Mouse (Mus musculus) kidney, embryonic 14.5 days (tissue): ENCODE measurements around the gene Otub1. TPM values are rescaled to one million over a fixed set of nuclear protein-coding genes. Genes with fewer than 3 reads are reported as not detected.

Experiments
- ATAC-seq: fragments of 200-750 bp; cut with Nextera tagmentation; 2 replicates; pipeline ENCODE4 v1.8.0; 2017; ENCODE audit warnings: moderate number of reproducible peaks, mild to moderate bottlenecking, moderate TSS enrichment, moderate library complexity; ENCODE audit not compliant: low FRiP score, low TSS enrichment
- H3K27ac ChIP-seq: fragments of 300-500 bp; sonication (generic); 2 replicates; pipeline ENCODE4 v1.5.1; 2014; ENCODE audit warnings: low read depth, mild to moderate bottlenecking, low read length, moderate library complexity, mixed read lengths
- H3K27me3 ChIP-seq: fragments of 300-500 bp; sonication (generic); 2 replicates; pipeline ENCODE4 v1.6.1; 2014; ENCODE audit warnings: mild to moderate bottlenecking, low read length; ENCODE audit not compliant: control insufficient read depth, insufficient read depth
- H3K36me3 ChIP-seq: fragments of 300-500 bp; sonication (generic); 2 replicates; pipeline ENCODE4 v1.6.1; 2014; ENCODE audit warnings: low read length, mixed read lengths; ENCODE audit not compliant: control insufficient read depth, insufficient read depth
- H3K4me1 ChIP-seq: fragments of 300-500 bp; sonication (generic); 2 replicates; pipeline ENCODE4 v1.6.1; 2014; ENCODE audit warnings: low read length, mixed read lengths; ENCODE audit not compliant: control insufficient read depth, insufficient read depth
- H3K4me2 ChIP-seq: fragments of 300-500 bp; sonication (generic); replicated peaks from 2 replicates; pipeline ENCODE4 v1.6.1; 2014; ENCODE audit warnings: low read depth, mild to moderate bottlenecking, low read length
- H3K4me3 ChIP-seq: fragments of 300-500 bp; sonication (generic); 2 replicates; pipeline ENCODE4 v1.5.1; 2014; ENCODE audit warnings: mild to moderate bottlenecking, low read length
- H3K9ac ChIP-seq: fragments of 300-500 bp; sonication (generic); 2 replicates; pipeline ENCODE4 v1.6.1; 2014; ENCODE audit warnings: low read depth, mild to moderate bottlenecking, low read length, moderate library complexity
- H3K9me3 ChIP-seq: fragments of 300-500 bp; sonication (generic); 2 replicates; pipeline ENCODE4 v1.6.1; 2016; ENCODE audit warnings: low read length; ENCODE audit not compliant: control insufficient read depth
- WGBS: fragments of 180-500 bp; shearing (Covaris S2); extraction: QIAGEN DNeasy Blood & Tissue Kit; methylation state at CpG from one replicate; pipeline ENCODE4 v1.1.7; 2014; 5-methylcytosine and 5-hydroxymethylcytosine counted together
- polyA plus RNA-seq: library from polyadenylated mRNA; unstranded; fragments of >200 nt; fragmentation: Nextera tagmentation; extraction: Ambion mirVana; gene quantifications from 2 replicates; pipeline ENCODE4 v1.2.1, GENCODE M21; 2014

Gene Otub1
- polyA plus RNA-seq, 1 experiment from 2014 or later, result 237 TPM

DNA sequence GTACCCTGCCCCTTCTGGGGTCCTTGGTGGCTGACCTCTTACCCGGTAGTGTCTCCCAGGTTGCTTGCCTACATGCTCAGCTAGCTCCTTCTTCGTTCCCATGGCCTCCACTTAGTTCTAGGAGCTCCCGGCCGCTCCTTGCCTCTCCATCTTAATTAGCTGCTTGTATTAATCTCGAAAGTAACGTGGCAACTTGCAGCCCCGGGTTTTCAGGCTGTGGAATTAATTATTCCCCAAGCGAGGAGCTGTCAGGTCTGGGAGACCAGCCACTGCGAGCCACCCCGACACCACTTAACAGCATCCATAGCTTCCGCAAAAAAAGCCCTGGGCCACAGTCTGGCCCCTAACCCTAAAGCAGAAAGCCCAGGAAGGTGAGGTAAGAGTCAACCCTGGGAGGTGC, 22.7 kb downstream of the Otub1 start:
- Histone ChIP-seq H3K9ac (no peak overlapping the region), H3K4me2 (no peak overlapping the region), H3K9me3 (no peaks in the 10 kb centered on the region), H3K36me3 (no peaks in the 10 kb centered on the region), H3K4me3 (no peak overlapping the region), H3K27me3 (peaks cover 35% of the 10 kb centered on the region), H3K27ac (no peak overlapping the region), H3K4me1 (peaks cover 42% of the 10 kb centered on the region)
- WGBS, result 63% methylated on average over 11 of the region's 11 CpGs
- ATAC-seq, result no peak

DNA sequence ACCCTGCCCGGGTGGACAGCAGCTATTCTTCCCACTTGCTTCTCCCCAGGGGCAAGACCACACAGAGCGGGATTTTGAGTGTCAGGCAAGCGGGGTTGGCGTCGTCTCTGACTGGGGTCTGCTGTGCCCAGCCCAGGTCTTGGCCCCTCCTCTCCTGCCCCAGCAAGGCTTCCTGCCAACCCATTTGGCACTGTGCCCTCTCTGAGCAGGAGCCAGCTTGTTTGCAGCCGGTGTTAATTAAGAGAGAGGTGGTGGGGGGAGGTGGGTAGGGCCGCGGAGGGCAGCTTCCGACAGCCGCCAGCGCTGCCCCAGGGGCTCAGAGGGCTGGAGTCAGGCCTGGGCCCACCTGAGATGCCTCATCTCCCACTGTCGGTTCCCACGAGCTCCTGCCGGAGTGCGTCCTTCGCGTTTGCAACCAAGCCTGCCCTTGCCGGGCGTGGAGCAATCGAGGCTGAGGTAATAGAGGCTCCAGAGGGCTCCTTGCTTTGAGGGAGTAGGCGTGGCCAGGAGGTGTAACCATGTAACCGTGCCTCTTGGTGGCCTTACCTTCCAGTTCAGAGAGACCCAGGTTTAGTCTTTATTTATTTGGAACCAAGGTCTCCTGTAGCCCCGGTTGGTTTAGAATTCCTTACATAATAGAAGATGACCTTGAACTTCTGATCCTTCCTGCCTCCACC, 23.7 kb downstream of the Otub1 start:
- H3K4me3 ChIP-seq, result no peak overlapping the region
- peak overlapping the region; percentile 19 for H3K4me2 ChIP-seq
- ATAC-seq, result no peak
- H3K9me3 ChIP-seq, result no peaks in the 10 kb centered on the region
- no peaks in the 10 kb centered on the region for H3K36me3 ChIP-seq
- H3K4me1 ChIP-seq, result peaks cover 42% of the 10 kb centered on the region
- WGBS, result 6% methylated on average over 21 of the region's 23 CpGs
- no peak overlapping the region for H3K9ac ChIP-seq
- H3K27me3 ChIP-seq, result peaks cover 30% of the 10 kb centered on the region
- no peak overlapping the region for H3K27ac ChIP-seq

- H3K4me1 ChIP-seq, result peaks cover 35% of the 10 kb centered on the region
- no peak overlapping the region for H3K27ac ChIP-seq
Observed at GRCm38 (mm10) chr19:7181496-7181895, 24.6 kb downstream of the Otub1 start.

GRCm38 (mm10) chr19:7180756-7181405, 25.2 kb downstream of the Otub1 start:
- no peak for ATAC-seq
- no peaks in the 10 kb centered on the region for H3K9me3 ChIP-seq
- no peak overlapping the region for H3K9ac ChIP-seq
- H3K36me3 ChIP-seq, result no peaks in the 10 kb centered on the region
- peaks cover 35% of the 10 kb centered on the region for H3K4me1 ChIP-seq
- no peak overlapping the region for H3K27ac ChIP-seq
- WGBS, result 80% methylated on average over 8 of the region's 8 CpGs
- no peak overlapping the region for H3K4me2 ChIP-seq
- H3K4me3 ChIP-seq, result no peak overlapping the region
- peaks cover 26% of the 10 kb centered on the region for H3K27me3 ChIP-seq

More at GRCm38 (mm10) chr19:7181496-7181895, 24.6 kb downstream of the Otub1 start:
- peaks cover 29% of the 10 kb centered on the region for H3K27me3 ChIP-seq
- no peak overlapping the region for H3K4me2 ChIP-seq
- WGBS, result 68% methylated on average over 7 of the region's 7 CpGs
- H3K36me3 ChIP-seq, result no peaks in the 10 kb centered on the region
- no peaks in the 10 kb centered on the region for H3K9me3 ChIP-seq
- H3K9ac ChIP-seq, result no peak overlapping the region
- H3K4me3 ChIP-seq, result no peak overlapping the region
- ATAC-seq, result no peak

DNA sequence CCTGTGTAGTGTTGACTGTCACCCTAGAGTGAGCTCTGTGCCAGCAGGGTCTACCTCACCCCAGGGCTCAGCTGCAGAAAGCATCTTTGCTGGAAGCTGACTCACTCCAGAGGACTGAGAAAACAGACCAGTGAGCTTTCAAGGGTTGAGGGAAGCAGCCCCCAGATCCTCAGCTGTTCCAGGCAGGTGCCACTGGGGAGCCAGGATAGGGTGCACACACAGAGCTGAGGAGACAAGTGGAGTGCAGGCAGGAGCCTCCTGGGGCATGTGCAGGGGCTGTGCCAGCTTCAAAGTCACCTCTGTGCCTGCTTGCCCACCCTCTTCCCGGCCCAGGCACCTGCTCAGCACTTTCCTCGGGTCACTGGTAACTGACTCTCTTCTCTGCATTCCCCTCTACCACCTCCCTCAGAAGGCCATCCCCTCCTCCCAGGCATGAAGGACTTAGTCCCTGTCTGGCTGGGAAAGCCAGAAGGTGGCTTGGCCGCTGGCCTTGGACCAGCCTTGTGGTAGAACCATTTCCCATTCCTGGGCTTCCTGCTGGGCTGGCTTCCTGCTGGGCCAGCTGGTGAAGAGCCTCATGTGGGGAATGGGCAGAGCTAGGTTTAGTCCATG, 27.2 kb downstream of the Otub1 start:
- WGBS, result 32% methylated on average over 3 of the region's 3 CpGs
- Histone ChIP-seq H3K9me3 (no peaks in the 10 kb centered on the region), H3K4me2 (no peak overlapping the region), H3K9ac (no peak overlapping the region), H3K27me3 (peaks cover 22% of the 10 kb centered on the region), H3K27ac (0 out of 2 replicates have a peak overlapping the region, but pooled peaks have one; percentile 17), H3K4me3 (no peak overlapping the region), H3K4me1 (peaks cover 27% of the 10 kb centered on the region), H3K36me3 (no peaks in the 10 kb centered on the region)
- no peak for ATAC-seq

GRCm38 (mm10) chr19:7177804-7178511, 28.2 kb downstream of the Otub1 start:
- Histone ChIP-seq H3K27ac (0 out of 2 replicates have a peak overlapping the region, but pooled peaks have one; percentile 17), H3K36me3 (no peaks in the 10 kb centered on the region), H3K27me3 (peaks cover 14% of the 10 kb centered on the region), H3K4me2 (no peak overlapping the region), H3K9ac (no peak overlapping the region), H3K4me1 (peaks cover 27% of the 10 kb centered on the region), H3K4me3 (no peak overlapping the region), H3K9me3 (no peaks in the 10 kb centered on the region)
- no peak for ATAC-seq
- 54% methylated on average over 13 of the region's 13 CpGs for WGBS

- H3K36me3 ChIP-seq, result no peaks in the 10 kb centered on the region
- peaks cover 4% of the 10 kb centered on the region; the same call in 1 of the 2 replicates for H3K27me3 ChIP-seq
- H3K9ac ChIP-seq, result no peak overlapping the region
- peaks cover 31% of the 10 kb centered on the region; the same call in 1 of the 2 replicates for H3K4me1 ChIP-seq
- WGBS, result 10% methylated on average over 11 of the region's 11 CpGs
- ATAC-seq, result no peak
- no peak overlapping the region for H3K4me2 ChIP-seq
- no peaks in the 10 kb centered on the region for H3K9me3 ChIP-seq
- H3K27ac ChIP-seq, result no peak overlapping the region
- no peak overlapping the region for H3K4me3 ChIP-seq
Observed at GRCm38 (mm10) chr19:7176041-7176696, 29.9 kb downstream of the Otub1 start.

DNA sequence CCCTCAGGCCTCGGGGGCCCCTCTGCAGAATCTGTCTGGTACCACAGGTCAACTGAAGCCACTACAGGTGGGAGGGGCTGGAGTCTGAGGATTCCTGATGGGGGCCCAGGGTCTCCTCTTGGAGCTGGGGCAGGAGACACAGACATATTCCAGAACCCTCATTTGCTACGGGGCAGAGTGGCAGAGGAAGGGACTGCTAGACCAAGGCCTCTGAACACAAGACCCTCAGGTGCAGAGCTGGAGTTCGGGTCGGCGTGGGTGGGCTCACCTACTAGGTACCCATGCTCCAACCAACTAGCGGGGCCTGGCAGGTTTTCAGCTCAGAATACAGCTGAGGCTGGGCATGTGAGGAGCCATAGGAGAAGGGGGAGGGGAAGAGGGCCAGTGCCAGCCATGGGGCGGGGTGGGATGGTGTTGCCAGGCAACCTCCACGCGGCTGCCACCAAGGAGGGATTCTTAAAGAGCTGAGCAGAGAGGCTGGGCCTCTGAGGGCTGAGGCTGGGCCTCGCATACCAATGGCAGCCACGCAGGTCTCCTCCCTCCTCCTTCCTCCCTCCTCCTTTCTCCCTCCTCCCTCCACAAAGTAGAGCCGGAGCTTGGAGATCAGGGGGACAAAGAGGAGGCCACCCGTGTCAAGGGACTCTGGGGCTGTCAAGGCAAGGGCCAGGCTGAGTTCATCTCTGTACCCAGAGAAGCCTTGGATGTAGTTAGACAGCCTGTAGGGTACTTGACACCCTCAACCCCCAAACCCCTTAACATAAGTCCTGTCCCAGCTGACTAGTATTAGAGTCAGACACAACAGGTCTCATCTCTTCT, 33.9 kb downstream of the Otub1 start:
- H3K4me2 ChIP-seq, result no peak overlapping the region
- H3K4me3 ChIP-seq, result no peak overlapping the region
- no peak overlapping the region for H3K9ac ChIP-seq
- H3K4me1 ChIP-seq, result peaks cover 24% of the 10 kb centered on the region; the same call in 1 of the 2 replicates
- WGBS, result 23% methylated on average over 13 of the region's 13 CpGs
- H3K9me3 ChIP-seq, result no peaks in the 10 kb centered on the region
- ATAC-seq, result peak; percentile 76
- H3K27ac ChIP-seq, result no peak overlapping the region
- H3K36me3 ChIP-seq, result no peaks in the 10 kb centered on the region
- peaks cover 10% of the 10 kb centered on the region for H3K27me3 ChIP-seq
